Mouse (Mus musculus): ENCODE results near the gene Otud3.

DNA sequence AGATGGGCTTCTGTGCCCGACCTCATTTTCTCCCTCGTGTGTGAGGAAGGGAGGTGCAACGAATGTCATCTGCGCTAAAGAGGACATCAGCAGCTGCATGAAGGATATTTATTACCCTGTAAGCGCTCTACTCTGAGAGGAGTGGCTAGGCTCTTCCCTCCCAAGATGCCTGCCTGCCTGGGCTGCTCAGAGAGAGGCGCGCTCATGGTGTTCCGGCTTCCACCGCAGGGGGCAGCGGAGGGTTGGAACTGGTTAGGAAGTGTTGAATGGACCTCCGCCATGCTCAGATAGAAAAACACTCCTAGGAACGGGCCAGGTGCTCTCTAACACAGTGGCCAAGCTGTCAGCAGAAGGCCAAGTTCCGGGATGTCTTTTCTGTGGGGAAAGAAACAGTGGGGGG lies 54.0 kb downstream of the Otud3 start:
- TF ChIP-seq CTCF (IDR thresholded peaks at IDR 0.05; ENCODE audit: low read depth): peak; percentile 64
- TF ChIP-seq EP300 (IDR thresholded peaks at IDR 0.05; ENCODE audit: low read depth): no peak

All from liver, embryonic 14.5 days (tissue).